Mouse (Mus musculus) heart, adult 2 months (tissue): ENCODE measurements around the gene Rnf181. TPM values are rescaled to one million over a fixed set of nuclear protein-coding genes. Genes with fewer than 3 reads are reported as not detected.

Source experiments
- DNase-seq, 2 experiments: peaks; one replicate each; pipeline ENCODE4 v3.0.0; 2021
- H3K27ac ChIP-seq: fragments of 200-600 bp; 2 replicates; pipeline ENCODE4 v1.8.1; 2022
- H3K27me3 ChIP-seq: fragments of 200-500 bp; 2 replicates; pipeline ENCODE4 v1.6.1; 2012; ENCODE audit warnings: mild to moderate bottlenecking, low read length, inconsistent platforms, mixed read lengths; ENCODE audit not compliant: control insufficient read depth, insufficient read depth
- H3K36me3 ChIP-seq: fragments of 200-500 bp; 2 replicates; pipeline ENCODE4 v1.6.1; 2012; ENCODE audit warnings: low read length, inconsistent platforms; ENCODE audit not compliant: control insufficient read depth, insufficient read depth
- H3K4me1 ChIP-seq: fragments of 200-500 bp; 2 replicates; pipeline ENCODE4 v1.6.1; 2011; ENCODE audit warnings: low read length; ENCODE audit not compliant: control insufficient read depth, insufficient read depth
- H3K4me3 ChIP-seq: fragments of 200-600 bp; 2 replicates; pipeline ENCODE4 v1.8.1; 2022
- H3K79me2 ChIP-seq: fragments of 200-500 bp; replicated peaks from 2 replicates; pipeline ENCODE4 v1.6.1; 2012; ENCODE audit warnings: mild to moderate bottlenecking, inconsistent platforms, low read length, moderate library complexity, mixed read lengths; ENCODE audit not compliant: control insufficient read depth, insufficient read depth
- H3K9ac ChIP-seq: fragments of 200-500 bp; 2 replicates; pipeline ENCODE4 v1.6.1; 2012; ENCODE audit warnings: low read depth, mild to moderate bottlenecking, control low read depth, inconsistent platforms, low read length, mixed read lengths
- CTCF ChIP-seq: fragments of 200-600 bp; IDR thresholded peaks from 2 replicates; pipeline ENCODE4 v1.8.1; 2022; ENCODE audit warnings: antibody characterized with exemption, mild to moderate bottlenecking, moderate library complexity
- EP300 ChIP-seq: fragments of 200-500 bp; IDR thresholded peaks from 2 replicates; pipeline ENCODE4 v1.6.1; 2011; ENCODE audit warnings: low read depth, low read length, control low read depth; ENCODE audit not compliant: insufficient read depth
- POLR2A ChIP-seq: fragments of 200-500 bp; IDR thresholded peaks from 2 replicates; pipeline ENCODE4 v1.6.1; 2011; ENCODE audit warnings: mild to moderate bottlenecking, low read depth, low read length, control low read depth; ENCODE audit not compliant: insufficient read depth
- WGBS: fragments of 180-500 bp; shearing (Covaris S2); methylation state at CpG from one replicate; pipeline ENCODE4 v1.1.7; 2018; 5-methylcytosine and 5-hydroxymethylcytosine counted together
- intact Hi-C: fragments of 180-260 bp; cut with DNase I; formaldehyde crosslinking; loops from one replicate; pipeline ENCODE4 v1.15.1; 2025
- polyA plus RNA-seq: library from polyadenylated mRNA; depleted of rRNA; stranded (reverse); fragments of >200 nt; gene quantifications from 2 replicates; pipeline ENCODE4 v1.2.3, GENCODE M21; 2012
- total RNA-seq, 2 experiments: library from RNA; stranded (reverse); gene quantifications; 2 replicates each; pipeline ENCODE4 v1.2.3; 2021

Rnf181 gene
- total and polyA plus RNA-seq, 3 experiments = 36.0 to 44.0 (median 40.7) TPM

- Histone ChIP-seq H3K27me3 (no peaks in the 10 kb centered on the region), H3K4me3 (peak overlapping the region; percentile 84; the same call in 1 of the 2 replicates), H3K9ac (no peak overlapping the region), H3K27ac (no peak overlapping the region; the same call in 1 of the 2 replicates), H3K4me1 (peaks cover 2% of the 10 kb centered on the region), H3K79me2 (no peaks in the 10 kb centered on the region; the same call in 1 of the 2 replicates), H3K36me3 (no peaks in the 10 kb centered on the region)
- no peak for DNase-seq
- TF ChIP-seq POLR2A (no peak), EP300 (no peak), CTCF (no peak)
- 17% methylated on average over 5 of the region's 5 CpGs for WGBS
- intact Hi-C loops = no loop called here
These were observed 5.6 kb downstream of the Rnf181 start for GRCm38 (mm10) chr6:72361121-72361551.

- no peak for DNase-seq
- Histone ChIP-seq H3K9ac (no peak overlapping the region), H3K4me3 (no peak overlapping the region), H3K36me3 (no peaks in the 10 kb centered on the region), H3K27ac (no peak overlapping the region), H3K4me1 (peaks cover 4% of the 10 kb centered on the region), H3K79me2 (no peaks in the 10 kb centered on the region; the same call in 1 of the 2 replicates), H3K27me3 (no peaks in the 10 kb centered on the region)
- TF ChIP-seq POLR2A (no peak), CTCF (no peak), EP300 (no peak)
- WGBS = 62% methylated on average over 7 of the region's 7 CpGs
- intact Hi-C loops = no loop called here
These were observed 6.2 kb downstream of the Rnf181 start for GRCm38 (mm10) chr6:72360599-72360935.

- Histone ChIP-seq H3K79me2 (no peaks in the 10 kb centered on the region; the same call in 1 of the 2 replicates), H3K4me1 (peaks cover 4% of the 10 kb centered on the region), H3K27me3 (no peaks in the 10 kb centered on the region), H3K27ac (no peak overlapping the region), H3K9ac (no peak overlapping the region), H3K36me3 (no peaks in the 10 kb centered on the region), H3K4me3 (no peak overlapping the region)
- DNase-seq = no peak
- TF ChIP-seq EP300 = no peak
- TF ChIP-seq CTCF = no peak
- TF ChIP-seq POLR2A = no peak
- intact Hi-C loops = no loop called here
- WGBS = 74% methylated on average over 11 of the region's 11 CpGs
These were observed 6.7 kb downstream of the Rnf181 start for GRCm38 (mm10) chr6:72359891-72360598.

GRCm38 (mm10) chr6:72359343-72359742, 7.4 kb downstream of the Rnf181 start:
- peaks cover 6% of the 10 kb centered on the region for H3K4me1 ChIP-seq
- 53% methylated on average over 2 of the region's 2 CpGs for WGBS
- no peaks in the 10 kb centered on the region; the same call in 1 of the 2 replicates for H3K79me2 ChIP-seq
- TF ChIP-seq POLR2A = no peak
- TF ChIP-seq CTCF = no peak
- TF ChIP-seq EP300 = no peak
- no peak overlapping the region for H3K4me3 ChIP-seq
- no peak for DNase-seq
- no peaks in the 10 kb centered on the region for H3K36me3 ChIP-seq
- intact Hi-C loops = no loop called here
- H3K27ac ChIP-seq = no peak overlapping the region
- no peak overlapping the region for H3K9ac ChIP-seq
- H3K27me3 ChIP-seq = no peaks in the 10 kb centered on the region

GRCm38 (mm10) chr6:72358086-72358764, 8.5 kb downstream of the Rnf181 start:
- H3K27ac ChIP-seq = no peak overlapping the region

More at GRCm38 (mm10) chr6:72358086-72358764, 8.5 kb downstream of the Rnf181 start:
- intact Hi-C loops = no loop called here
- Histone ChIP-seq H3K79me2 (no peaks in the 10 kb centered on the region; the same call in 1 of the 2 replicates), H3K27me3 (no peaks in the 10 kb centered on the region), H3K36me3 (no peaks in the 10 kb centered on the region), H3K4me3 (no peak overlapping the region), H3K4me1 (peaks cover 6% of the 10 kb centered on the region), H3K9ac (no peak overlapping the region)
- WGBS = 84% methylated on average over 10 of the region's 10 CpGs
- no peak for DNase-seq
- no peak for TF ChIP-seq CTCF
